Mouse (Mus musculus) cerebellum, adult 11 months (tissue): ENCODE results near the gene Ccdc90b.
A peak's percentile ranks its signal among the peaks of the same experiment; 100 is the strongest.

ENCODE experiments used
- DNase-seq: peaks from one replicate; pipeline ENCODE4 v3.0.0; 2022

Gene Ccdc90b

GRCm38 (mm10) chr7:92560986-92561876 is at the start of gene Ccdc90b:
Ccdc90b (plus strand) TSS chr7:92561149.
- DNase-seq, result peak; percentile 85

- no peak for DNase-seq
Observed at GRCm38 (mm10) chr7:92520397-92520796, 40.6 kb upstream of the Ccdc90b start.

GRCm38 (mm10) chr7:92520820-92521219 is 40.1 kb upstream of the Ccdc90b start:
- peak; percentile 47 for DNase-seq

- no peak for DNase-seq
Observed at GRCm38 (mm10) chr7:92529245-92529644, 31.7 kb upstream of the Ccdc90b start.

- DNase-seq, result no peak
Observed at GRCm38 (mm10) chr7:92532351-92533036, 28.5 kb upstream of the Ccdc90b start.

GRCm38 (mm10) chr7:92546763-92547162 is 14.2 kb upstream of the Ccdc90b start:
- DNase-seq, result no peak

- DNase-seq, result no peak
Observed at GRCm38 (mm10) chr7:92550248-92550989, 10.5 kb upstream of the Ccdc90b start.

- DNase-seq, result peak; percentile 26
Observed at GRCm38 (mm10) chr7:92550990-92551392, 10.0 kb upstream of the Ccdc90b start.

DNA sequence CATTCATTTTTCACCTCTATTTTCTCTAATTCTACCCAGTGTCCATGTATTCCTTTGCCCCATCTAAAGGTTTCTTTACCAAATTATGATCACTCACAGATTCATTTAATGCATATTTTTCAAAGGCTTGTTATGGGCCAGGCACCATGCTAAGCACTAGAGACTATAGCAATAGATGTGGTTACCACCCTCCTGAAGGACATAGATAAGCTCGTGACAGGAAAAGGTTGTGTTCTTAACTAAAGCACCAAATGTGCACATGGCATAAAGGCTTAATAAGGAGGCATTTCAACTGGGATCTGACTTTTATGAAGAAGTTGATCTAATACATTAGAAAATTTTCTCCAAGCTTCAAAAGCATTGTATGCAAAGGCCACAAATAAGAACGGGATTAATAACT is 2.2 kb upstream of the Ccdc90b start:
- DNase-seq, result no peak

DNA sequence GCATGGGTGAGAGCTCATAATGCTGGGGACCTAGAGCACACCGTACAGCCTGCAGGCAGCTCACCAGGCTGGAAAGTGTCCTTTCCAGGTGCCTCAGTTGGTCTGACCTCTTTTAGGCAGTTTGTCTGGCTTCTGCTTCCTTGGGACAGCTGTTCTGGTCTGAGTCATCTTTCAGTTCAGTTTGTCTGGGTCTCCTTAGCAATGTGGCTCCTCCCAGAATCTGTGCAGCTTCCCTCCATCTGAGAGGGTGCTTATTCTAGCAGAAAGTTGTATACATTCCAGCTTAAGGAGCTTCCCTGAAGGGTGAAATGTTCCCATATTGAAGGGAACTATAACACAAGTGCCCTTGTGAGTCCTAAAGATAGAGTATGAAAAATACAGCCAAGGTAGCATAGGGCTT is 5.8 kb downstream of the Ccdc90b start:
- no peak for DNase-seq

GRCm38 (mm10) chr7:92580491-92581207 is 19.7 kb downstream of the Ccdc90b start:
- DNase-seq, result peak; percentile 46

GRCm38 (mm10) chr7:92583567-92583966 is 22.6 kb downstream of the Ccdc90b start:
- DNase-seq, result no peak

DNA sequence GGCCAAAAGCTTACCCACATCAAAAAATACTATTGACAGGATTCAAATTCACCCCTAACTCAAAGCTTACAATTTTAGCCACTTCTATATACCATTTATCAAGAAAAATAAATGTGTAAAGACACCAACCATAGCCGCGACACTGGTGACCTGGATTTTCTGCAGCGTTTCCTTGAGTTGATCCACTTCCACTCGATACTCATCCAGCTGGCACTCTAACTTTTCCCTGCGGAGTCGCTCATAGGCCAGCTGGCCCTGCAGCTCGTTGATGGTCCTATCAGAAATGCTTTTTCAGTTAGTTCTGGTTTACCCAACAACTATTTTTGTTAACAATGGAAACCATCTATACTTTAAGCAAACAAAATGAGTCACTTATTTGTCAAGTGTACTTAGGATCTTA is 29.0 kb downstream of the Ccdc90b start:
- DNase-seq, result no peak

DNA sequence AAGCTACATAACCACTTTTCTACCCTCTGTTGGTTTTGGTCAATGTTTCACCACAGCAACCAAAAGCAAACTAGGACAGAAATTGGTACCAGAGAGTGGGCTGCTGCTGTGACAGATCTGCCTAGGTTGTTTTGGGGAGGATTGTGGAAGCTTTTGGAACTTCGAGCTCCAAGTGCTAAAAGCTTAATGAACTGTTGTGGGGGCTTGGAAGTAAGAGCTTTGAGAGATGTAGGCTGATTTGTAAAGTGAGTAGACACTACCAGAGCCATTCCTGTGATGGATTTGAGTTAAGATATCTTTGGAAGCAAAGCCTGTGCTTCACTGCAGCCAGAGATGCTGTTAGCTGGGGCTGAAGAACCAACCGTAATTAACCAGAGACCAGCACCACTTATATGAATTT is 29.9 kb downstream of the Ccdc90b start:
- no peak for DNase-seq

DNA sequence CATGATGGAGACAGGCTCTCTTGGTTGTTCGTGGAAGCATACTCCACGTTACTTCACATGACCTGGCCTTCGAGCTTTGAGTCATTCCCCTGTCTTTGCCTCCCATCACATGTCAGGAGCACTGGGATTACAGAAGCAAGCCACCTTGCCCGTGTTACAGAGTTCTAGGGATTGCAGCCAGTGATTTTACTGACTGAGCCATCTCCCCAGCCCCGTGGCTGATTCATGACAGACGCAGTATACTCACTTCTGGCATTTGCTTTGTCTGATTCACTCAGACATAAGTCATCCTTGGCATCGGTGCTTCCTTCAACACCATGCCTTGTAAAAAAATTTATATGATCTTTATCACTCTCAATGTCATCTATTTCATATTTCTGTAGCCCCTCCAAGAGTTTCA is 44.0 kb downstream of the Ccdc90b start:
- no peak for DNase-seq

- DNase-seq, result no peak
Observed at GRCm38 (mm10) chr7:92610830-92611229, 49.9 kb downstream of the Ccdc90b start.

GRCm38 (mm10) chr7:92624488-92624887 is 63.5 kb downstream of the Ccdc90b start:
- no peak for DNase-seq

DNA sequence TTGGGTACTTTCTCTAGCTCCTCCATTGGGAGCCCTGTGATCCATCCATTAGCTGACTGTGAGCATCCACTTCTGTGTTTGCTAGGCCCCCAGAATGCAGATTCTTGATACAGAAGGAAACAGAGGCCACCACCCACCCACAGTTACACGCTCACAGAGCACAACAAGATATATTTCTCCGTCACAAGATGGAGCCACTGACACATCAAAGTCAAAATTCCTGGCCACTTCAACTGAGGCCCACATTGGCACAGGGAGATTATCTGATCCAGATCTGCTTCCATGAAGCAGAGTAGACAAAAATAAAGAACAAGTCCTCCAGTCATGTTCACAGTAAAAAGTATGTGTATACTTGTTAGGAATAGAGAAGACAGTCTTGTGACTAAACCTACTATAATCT is 69.2 kb downstream of the Ccdc90b start:
- no peak for DNase-seq
